Mouse (Mus musculus) C2C12 (cell line): ENCODE data around the gene Dnaaf1. TPM values are rescaled to one million over a fixed set of nuclear protein-coding genes. Genes with fewer than 3 reads are reported as not detected.

Experiments
- H3K27me3 ChIP-seq: one replicate; pipeline ENCODE4 v1.6.1; 2011; ENCODE audit not compliant: control insufficient read depth, insufficient read depth, insufficient read length
- H3K36me3 ChIP-seq: one replicate; pipeline ENCODE4 v1.6.1; 2011; ENCODE audit not compliant: control insufficient read depth, insufficient read depth
- H3K4me3 ChIP-seq: one replicate; pipeline ENCODE4 v1.5.1; 2011; ENCODE audit warnings: mild to moderate bottlenecking, control low read depth; ENCODE audit not compliant: poor library complexity, insufficient read depth, severe bottlenecking
- H3K79me2 ChIP-seq: one replicate; pipeline ENCODE4 v1.6.1; 2011; ENCODE audit not compliant: control insufficient read depth, insufficient read depth
- H3K79me3 ChIP-seq: one replicate; pipeline ENCODE4 v1.6.1; 2011; ENCODE audit warnings: low read depth, control low read depth
- H3ac ChIP-seq: one replicate; pipeline ENCODE3; 2011; ENCODE audit warnings: low read depth; ENCODE audit not compliant: control insufficient read depth, insufficient read length
- CEBPB ChIP-seq: IDR thresholded peaks from one replicate; pipeline ENCODE4 v1.6.1; 2011; ENCODE audit warnings: low read depth, mild to moderate bottlenecking, control low read depth, moderate library complexity
- CTCF ChIP-seq: IDR thresholded peaks from one replicate; pipeline ENCODE4 v1.5.1; 2011; ENCODE audit not compliant: control insufficient read depth, insufficient read depth, insufficient read length
- FOSL1 ChIP-seq: IDR thresholded peaks from one replicate; pipeline ENCODE4 v1.8.0; 2011; ENCODE audit warnings: mild to moderate bottlenecking, low read length; ENCODE audit not compliant: poor library complexity, insufficient read depth, severe bottlenecking
- MAX ChIP-seq: IDR thresholded peaks from one replicate; pipeline ENCODE4 v1.6.1; 2011; ENCODE audit warnings: mild to moderate bottlenecking, control low read depth
- MYOD1 ChIP-seq: IDR thresholded peaks from one replicate; pipeline ENCODE4 v1.6.1; 2011; ENCODE audit warnings: low read depth; ENCODE audit not compliant: control insufficient read depth, insufficient read length
- MYOG ChIP-seq: IDR thresholded peaks from one replicate; pipeline ENCODE4 v1.6.1; 2011; ENCODE audit not compliant: control insufficient read depth, insufficient read length; ENCODE audit errors: extremely low read depth
- USF1 ChIP-seq: IDR thresholded peaks from one replicate; pipeline ENCODE4 v1.6.1; 2011; ENCODE audit warnings: low read depth, mild to moderate bottlenecking, control low read depth, moderate library complexity
- long read RNA-seq, 2 experiments: library from polyadenylated mRNA; unstranded; transcript quantifications; one replicate each; pipeline ENCODE4 v2.0.0; 2019 to 2020
- polyA plus RNA-seq: library from polyadenylated mRNA; unstranded; fragments of >200 nt; fragmentation: generic; extraction: Trizol; gene quantifications from one replicate; pipeline ENCODE4 v1.2.1, GENCODE M21; 2012; ENCODE audit warnings: missing spikeins

The Dnaaf1 gene
- polyA plus RNA-seq: 0.01 TPM
- long read RNA-seq, experiment 1: 0 reads
- long read RNA-seq, experiment 2, partial matches to known transcripts: 1 of 1 reads
- long read RNA-seq, experiment 2, other reads (novel, unspliced or antisense): 0 of 1 reads

DNA sequence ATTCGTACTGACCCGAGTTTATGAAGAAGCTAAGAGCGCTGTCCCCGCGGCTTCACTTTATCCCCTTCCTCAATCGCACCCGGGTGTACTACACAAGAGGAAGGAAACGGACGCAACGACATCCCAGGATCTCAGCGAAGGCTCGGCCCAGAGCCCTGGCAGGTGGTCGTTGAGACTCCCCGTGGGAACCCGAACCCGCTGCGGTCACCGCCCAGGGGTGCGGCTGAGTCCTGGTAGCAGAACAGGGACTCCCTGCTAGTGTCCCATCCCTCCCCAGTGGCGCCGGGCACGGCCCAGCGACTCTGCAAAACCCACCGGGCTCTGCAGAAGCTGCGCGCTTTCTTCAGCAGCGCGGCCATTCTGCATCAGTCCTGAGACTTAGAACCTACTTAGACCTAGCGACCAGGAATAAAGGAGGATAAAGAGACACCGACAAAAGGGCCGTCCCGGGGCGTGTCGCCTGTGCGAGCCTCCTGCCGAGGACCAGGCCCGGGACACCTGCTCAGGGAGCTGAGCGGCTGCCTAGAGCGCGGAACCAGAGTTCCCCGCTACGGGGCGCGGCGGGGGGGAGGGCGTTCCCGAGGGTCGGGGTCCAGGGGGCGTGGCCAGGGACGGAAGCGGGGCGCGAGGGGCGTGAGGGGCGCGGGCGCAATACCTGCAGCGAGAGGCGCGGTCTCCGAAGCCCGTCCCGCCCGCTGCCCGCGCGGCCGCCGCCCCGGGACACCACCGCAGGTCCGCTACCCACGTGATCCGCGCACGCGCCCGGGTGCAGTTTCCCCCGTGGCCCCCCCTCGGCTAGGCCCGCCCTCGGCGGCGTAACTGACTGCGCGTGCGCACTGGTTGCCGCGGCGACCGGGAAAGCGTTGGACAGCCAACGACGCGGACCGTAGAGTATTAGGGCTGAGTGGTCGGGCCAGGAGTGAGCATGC, at the start of gene Dnaaf1, which contains the start of gene Hsdl1:
Gene Dnaaf1 (plus strand): TSS at position 799 of the 929 bp plus-strand sequence.
Gene Hsdl1 (minus strand): TSS at position 747 of the 929 bp plus-strand sequence.
- TF ChIP-seq MAX (peak; percentile 49), CTCF (no peak), USF1 (peak; percentile 78), CEBPB (no peak), MYOG (no peak), MYOD1 (no peak), FOSL1 (no peak)
- Histone ChIP-seq H3K4me3 (peak within 1 kb of the TSS; percentile 53), H3K79me2 (peaks cover 11% of the 10 kb centered on the region), H3K27me3 (peaks cover 37% of the 10 kb centered on the region), H3K79me3 (no peaks in the 10 kb centered on the region), H3K36me3 (no peaks in the 10 kb centered on the region), H3ac (peak within 1 kb of the TSS; percentile 90)

- Histone ChIP-seq H3K79me2 (no peaks in the 10 kb centered on the region), H3ac (no peak overlapping the region), H3K27me3 (no peaks in the 10 kb centered on the region), H3K79me3 (no peaks in the 10 kb centered on the region), H3K4me3 (no peak overlapping the region), H3K36me3 (peaks cover 65% of the 10 kb centered on the region)
- no peak for TF ChIP-seq FOSL1
- TF ChIP-seq CEBPB: no peak
- TF ChIP-seq MYOG: no peak
- no peak for TF ChIP-seq CTCF
- no peak for TF ChIP-seq MYOD1
- TF ChIP-seq USF1: no peak
- TF ChIP-seq MAX: no peak
Observed at GRCm38 (mm10) chr8:119528762-119529161, 46.3 kb upstream of the Dnaaf1 start.

DNA sequence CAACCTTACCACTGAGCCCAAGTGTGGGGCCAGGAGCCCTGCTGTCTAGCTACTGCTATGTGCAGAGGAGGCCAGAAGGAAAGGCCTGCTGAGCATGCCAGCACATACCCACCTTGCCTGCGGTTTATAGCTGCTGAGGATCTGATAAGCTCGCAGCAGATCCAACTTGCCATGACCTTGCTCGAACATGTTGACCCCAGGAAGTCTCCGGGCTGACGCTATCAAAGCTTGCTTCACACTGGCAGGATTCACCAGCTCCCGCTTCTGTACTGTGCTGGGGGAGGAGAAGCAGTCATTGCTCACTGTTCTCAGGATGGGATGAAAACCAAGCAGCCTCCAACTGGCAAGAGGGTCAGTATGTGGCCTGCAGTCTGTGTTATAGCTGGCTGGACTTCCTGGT, 44.1 kb upstream of the Dnaaf1 start:
- Histone ChIP-seq H3K36me3 (peaks cover 64% of the 10 kb centered on the region), H3K79me3 (no peaks in the 10 kb centered on the region)
- TF ChIP-seq MYOD1 (no peak), CEBPB (no peak), MYOG (no peak), MAX (no peak), CTCF (no peak), USF1 (no peak), FOSL1 (no peak)

GRCm38 (mm10) chr8:119531397-119531796, 43.6 kb upstream of the Dnaaf1 start:
- Histone ChIP-seq H3ac (no peak overlapping the region), H3K4me3 (no peak overlapping the region), H3K79me3 (no peaks in the 10 kb centered on the region), H3K36me3 (peaks cover 68% of the 10 kb centered on the region), H3K27me3 (no peaks in the 10 kb centered on the region), H3K79me2 (no peaks in the 10 kb centered on the region)
- no peak for TF ChIP-seq CTCF
- no peak for TF ChIP-seq MAX
- TF ChIP-seq CEBPB: no peak

More for the DNA sequence above, 44.1 kb upstream of the Dnaaf1 start:
- Histone ChIP-seq H3K79me2 (no peaks in the 10 kb centered on the region), H3K27me3 (no peaks in the 10 kb centered on the region), H3K4me3 (no peak overlapping the region), H3ac (no peak overlapping the region)

DNA sequence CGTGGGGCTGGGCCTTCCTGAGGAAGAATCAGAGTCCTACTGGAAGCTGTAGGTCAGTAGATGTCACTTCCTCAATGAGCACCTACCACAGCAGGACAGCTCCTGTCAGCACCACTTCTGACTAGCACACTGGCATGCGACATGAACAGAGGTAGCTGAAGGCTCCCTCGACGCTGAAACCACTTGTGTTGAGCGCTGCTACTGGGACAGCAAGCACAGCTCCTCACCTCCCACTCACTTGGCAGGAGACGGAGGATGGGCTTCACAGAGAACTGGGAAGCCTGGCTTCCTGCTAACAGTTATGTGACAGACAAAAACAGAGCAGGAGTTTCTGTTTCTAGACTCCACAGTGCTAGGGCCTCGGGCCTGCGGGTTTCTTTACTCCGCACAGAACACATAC, 43.1 kb upstream of the Dnaaf1 start:
- TF ChIP-seq USF1 (no peak), CTCF (no peak), CEBPB (no peak), MAX (no peak), MYOG (no peak), MYOD1 (no peak), FOSL1 (no peak)
- Histone ChIP-seq H3K4me3 (no peak overlapping the region), H3K79me2 (no peaks in the 10 kb centered on the region), H3K36me3 (peaks cover 74% of the 10 kb centered on the region), H3ac (no peak overlapping the region), H3K27me3 (no peaks in the 10 kb centered on the region), H3K79me3 (no peaks in the 10 kb centered on the region)
